Mouse (Mus musculus): Measurements from ENCODE around the gene Zfp932.
"Not testable (repeated sequence)": the region's sequence is repeated elsewhere in the genome, so short reads cannot be mapped to it uniquely, and the experiment has no call there.

Gene Zfp932

DNA sequence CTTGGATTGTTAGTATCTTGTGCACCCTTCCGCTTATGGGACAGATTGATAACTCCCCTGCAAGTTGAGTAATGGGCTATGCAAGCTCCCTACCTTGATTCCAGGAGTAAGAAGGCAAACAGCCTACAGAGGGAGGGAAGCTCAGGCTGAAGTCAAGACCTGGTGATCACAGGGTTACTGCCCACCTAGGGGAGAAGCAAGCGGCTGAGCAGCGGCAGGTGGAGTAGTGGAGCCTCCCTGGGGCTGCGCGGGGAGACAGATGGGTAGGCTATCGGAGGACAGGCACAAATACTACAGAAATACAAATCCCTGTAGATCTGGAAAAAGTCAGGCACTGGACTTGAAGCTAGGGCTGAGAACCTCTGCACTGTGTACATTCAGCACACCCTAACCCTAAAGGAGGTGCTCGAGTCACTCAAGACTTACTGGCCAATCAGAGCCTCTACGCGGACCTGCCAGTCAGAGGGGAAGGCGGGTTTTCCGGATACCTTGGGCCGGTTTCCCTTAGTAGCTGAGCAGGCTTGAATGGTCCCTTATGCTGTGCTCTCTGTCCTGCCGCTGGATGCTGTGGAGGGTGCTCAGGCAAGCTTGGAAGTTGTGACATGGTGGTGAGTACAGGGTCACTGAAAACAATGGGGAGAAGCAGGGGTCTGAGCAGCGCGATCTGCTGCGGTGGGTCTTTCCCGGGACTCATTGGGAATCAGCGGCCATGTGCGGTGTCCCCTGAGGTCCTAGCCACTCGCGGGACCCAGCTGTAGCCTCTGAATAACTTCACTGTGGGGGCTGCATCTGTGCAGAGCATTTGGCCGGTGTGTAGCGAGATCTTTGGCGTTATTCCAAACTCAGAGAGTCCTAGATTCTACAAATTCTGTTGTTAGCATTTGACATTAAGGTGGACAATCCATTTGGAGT, at the start of gene Zfp932:
Zfp932 (plus strand) TSS at position 496 of the 912 bp plus-strand sequence.
- peak; percentile 78 to 79 for DNase-seq

DNA sequence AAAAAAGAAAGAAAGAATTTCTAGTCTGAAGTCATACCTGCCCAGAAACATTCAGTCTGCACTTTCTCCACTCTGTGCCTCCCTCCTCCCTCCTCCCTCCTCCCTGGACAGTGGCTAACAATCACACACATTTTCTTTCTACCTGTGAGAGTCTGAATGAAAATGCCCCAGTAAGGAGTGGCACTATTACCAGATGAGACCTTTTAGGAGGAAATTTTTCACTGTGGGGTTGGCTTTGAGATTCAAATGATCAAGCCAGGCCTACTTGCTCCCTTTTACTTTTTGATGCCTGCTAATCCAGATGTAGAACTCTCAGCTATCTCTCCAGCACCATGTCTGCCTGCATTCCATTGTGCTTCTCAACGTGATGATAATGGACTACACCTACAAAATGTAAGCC, 46.0 kb upstream of the Zfp932 start:
- no peak for DNase-seq

DNA sequence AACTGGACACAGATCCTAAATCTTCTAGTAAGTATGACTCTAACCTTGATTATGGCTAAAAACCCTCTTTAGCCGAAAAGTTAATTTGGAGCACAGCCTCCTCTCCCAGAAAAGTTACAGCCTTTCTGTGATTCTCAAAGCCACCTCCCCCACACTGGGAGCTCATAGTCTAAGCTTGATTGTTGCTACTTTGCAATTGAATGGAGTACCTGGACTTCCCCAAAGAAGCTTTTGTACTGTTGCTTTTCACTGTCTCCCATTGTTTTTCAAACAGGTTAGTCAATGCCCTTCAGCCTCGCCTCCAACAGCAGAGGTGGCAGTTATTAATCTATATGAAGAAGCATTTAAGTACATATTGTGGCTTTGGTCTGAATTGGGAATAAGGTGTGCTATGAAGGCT, 15.6 kb upstream of the Zfp932 start:
- not testable (repeated sequence) for DNase-seq

DNA sequence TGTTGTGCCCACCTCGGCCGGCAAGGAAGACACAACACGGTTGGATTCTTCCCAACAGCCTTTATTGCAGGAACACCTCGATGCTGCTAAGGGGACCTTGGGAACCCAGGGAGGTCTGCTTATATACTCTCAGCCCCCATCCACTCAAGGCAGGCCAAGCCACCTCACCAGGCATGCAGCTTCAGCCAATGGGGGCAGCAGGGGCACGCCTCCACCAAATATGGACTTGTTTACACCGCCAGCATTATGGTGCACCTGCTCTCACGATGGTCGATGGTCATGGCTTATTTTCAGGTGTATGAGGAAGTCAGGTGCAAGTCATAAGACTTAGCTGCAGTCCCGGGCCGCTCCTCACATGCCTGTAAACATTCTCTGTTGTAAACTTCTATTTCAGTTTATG, 860 bp upstream of the Zfp932 start:
- DNase-seq: not testable (repeated sequence)

DNA sequence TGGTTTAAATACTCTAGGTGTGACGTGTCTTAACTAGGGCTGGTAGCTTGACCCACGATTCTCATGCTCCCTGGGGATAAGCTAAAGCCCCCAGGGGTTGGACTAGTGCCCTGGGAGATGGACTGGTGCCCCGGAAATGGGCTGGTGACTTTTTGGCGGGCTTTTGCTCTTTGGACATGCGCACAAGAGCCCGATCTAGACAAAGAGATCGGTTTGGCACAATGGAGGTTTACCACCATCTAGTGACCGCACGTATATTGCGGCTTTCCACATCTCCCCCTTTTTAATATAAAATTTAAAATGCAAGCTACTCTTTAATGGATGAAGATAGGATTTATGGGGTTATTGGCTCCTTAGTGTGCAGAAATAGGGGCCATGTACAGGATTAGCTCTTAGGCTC, 19.5 kb downstream of the Zfp932 start:
- DNase-seq: not testable (repeated sequence)

DNA sequence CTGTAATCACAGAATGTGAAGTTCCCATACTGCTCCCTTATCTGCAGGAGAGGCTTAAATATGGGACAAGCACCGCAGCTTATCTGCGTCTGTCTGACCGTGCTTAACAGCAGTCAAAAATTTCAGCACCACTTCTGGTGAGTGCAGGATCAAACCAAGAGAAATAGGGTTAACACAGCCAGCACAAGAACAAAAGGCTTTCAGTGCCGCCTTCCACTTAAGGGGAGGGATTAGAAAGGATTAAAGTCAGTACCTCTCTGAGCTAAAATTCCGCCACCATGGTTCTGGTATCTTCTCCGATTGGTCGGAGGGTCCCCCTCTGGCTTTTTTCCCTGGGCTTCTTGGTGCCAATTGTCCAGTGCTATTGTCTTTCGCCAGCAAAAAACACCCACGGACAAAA, 27.0 kb downstream of the Zfp932 start:
- DNase-seq: no peak

DNA sequence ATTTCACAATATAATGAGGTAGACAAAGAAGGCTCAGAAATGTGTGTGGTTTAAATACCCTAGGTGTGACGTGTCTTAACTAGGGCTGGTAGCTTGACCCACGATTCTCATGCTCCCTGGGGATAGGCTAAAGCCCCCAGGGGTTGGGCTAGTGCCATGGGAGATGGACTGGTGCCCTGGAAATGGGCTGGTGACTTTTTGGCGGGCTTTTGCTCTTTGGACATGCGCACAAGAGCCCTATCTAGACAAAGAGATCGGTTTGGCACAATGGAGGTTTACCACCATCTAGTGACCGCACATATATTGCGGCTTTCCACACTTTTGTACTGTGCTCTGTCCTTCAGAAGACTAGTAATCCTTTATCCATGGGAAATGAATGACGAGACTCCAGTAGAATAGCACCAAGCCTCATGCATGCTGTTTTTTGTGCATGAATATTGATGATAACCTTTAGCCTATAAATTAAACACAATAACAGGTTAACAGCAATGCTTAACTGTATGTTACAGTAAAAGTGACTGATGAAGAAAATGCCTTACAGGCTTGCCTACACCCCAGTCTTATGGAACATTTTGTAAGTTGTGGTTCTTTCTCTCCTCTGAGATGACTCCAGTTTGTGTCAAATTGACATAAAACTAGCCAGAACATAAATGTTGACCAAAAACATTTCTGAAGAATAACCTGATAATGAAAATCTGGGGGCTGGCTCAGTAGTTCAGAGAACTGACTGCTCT, 27.5 kb downstream of the Zfp932 start:
- peak; percentile 33 to 55 for DNase-seq

DNA sequence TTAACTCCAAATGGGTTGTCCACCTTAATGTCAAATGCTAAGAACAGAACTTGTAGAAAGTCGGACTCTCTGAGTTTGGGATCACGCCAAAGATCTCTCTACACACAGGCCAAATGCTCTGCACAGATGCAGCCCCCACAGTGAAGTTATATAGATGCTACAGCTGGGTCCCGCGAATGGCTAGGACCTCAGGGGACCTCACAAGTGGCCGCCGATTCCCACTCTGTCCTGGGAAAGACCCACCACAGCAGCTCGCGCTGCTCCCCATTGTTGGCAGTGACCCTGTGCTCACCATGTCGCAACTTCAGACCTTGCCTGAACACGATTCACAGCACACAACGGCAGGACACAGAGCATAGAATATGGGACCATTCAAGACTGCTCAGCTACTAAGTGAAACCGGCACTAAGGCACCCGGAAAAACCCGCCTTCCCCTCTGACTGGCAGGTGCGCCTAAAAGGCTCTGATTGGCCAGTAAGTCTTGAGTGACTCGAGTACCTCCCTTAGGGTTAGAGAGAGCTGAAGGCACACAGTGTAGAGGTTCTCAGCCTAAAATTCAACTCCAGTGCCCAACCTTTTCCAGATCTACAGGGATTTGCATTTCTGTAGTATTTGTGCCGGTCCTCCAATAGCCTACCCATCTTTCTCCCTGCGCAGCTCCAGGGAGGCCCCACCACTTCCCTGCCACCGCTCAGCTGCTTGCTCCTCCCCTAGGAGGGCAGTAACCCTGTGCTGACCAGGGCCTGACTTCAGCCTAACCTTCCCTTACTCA, 61.5 kb downstream of the Zfp932 start:
- DNase-seq: peak; percentile 80 to 86

Measured in cerebellum, postnatal 36 days (tissue).